ENCODE assay signal across 26 mouse cellular contexts in the genomic region with DNA sequence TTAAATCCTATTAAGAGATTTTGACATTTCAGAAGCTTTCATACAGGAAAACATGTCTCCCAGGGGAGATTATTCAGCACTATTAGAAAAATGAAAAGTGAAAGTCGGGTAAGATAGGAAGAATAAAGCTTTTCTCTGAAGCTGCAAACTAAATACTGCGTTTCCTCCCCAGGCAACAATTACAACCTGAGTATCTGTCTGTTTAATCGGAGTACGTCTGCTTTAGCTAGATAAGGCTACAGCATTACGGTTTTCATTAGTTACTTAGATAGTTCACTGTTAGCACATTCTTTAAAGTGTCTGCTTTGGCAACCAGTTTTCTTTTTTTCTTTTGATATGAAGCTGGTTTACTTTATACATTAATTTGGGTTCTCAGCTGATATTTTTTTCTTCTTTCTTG. TPM values are rescaled to one million over a fixed set of nuclear protein-coding genes. Genes with fewer than 3 reads are reported as not detected.
DNase-seq lines count a peak whose midpoint lies in the region; ATAC-seq lines count a peak whose summit lies in the region.
"Had no signal": no experiment of that assay in that cellular context is flagged by ENCODE, and none has a peak within 500 bp of the region (broad histone marks: within the 10 kb centered on the region; RNA-seq: fewer than 3 reads in every experiment).

No protein-coding gene starts in this region.

- H3K9me3 ChIP-seq in erythroblast, embryonic 14.5 days (ENCODE audit: control insufficient read depth, low read length): no peaks in the 10 kb centered on the region
- H3K9me3 ChIP-seq in liver, embryonic 15.5 days (replicated peaks): no peaks in the 10 kb centered on the region
- H3K9me3 ChIP-seq: forebrain, embryonic 13.5 days; hindbrain, embryonic 12.5 days; midbrain, embryonic 13.5 days; neural tube, embryonic 13.5 days had no signal

- H3K27ac ChIP-seq in liver, embryonic 15.5 days (replicated peaks): peak overlapping the region; percentile 67
- H3K27ac ChIP-seq: forebrain, embryonic 13.5 days; hindbrain, embryonic 12.5 days; midbrain, embryonic 13.5 days; neural tube, embryonic 13.5 days had no signal

- H3K4me3 ChIP-seq in erythroblast, embryonic 14.5 days (replicated peaks): peak overlapping the region; percentile 36
- peak overlapping the region; percentile 18; the same call in 1 of the 2 replicates for H3K4me3 ChIP-seq in liver, embryonic 15.5 days (replicated peaks)
- H3K4me3 ChIP-seq: forebrain, embryonic 13.5 days; hindbrain, embryonic 12.5 days; midbrain, embryonic 13.5 days; neural tube, embryonic 13.5 days had no signal

- 17% methylated on average over 5 of the region's 5 CpGs for WGBS in liver, embryonic 15.5 days (ENCODE audit: insufficient replicate concordance)

- peak; percentile 14 for DNase-seq in 3T3-L1 (ENCODE audit: low read depth, low spot score)
- peak; percentile 8 for DNase-seq in c-Kit-positive CD71-negative TER-119-negative erythroid progenitor cells, embryonic 14.5 days (ENCODE audit: low read depth)
- DNase-seq in thymus, postnatal 4 days: no peak
- DNase-seq in cerebellum, adult 8-10 months: no peak
- DNase-seq in Muller cell, postnatal 12 days (ENCODE audit: inconsistent ontology term): no peak
- DNase-seq: adrenal gland, postnatal 10 days; cerebellum, adult 18-20 months; cerebellum, postnatal 36 days; gastrocnemius, postnatal 14 days; heart, postnatal 10 days; kidney, adult 9 months; kidney, postnatal 36 days; lung, adult 2 months; thymus, postnatal 25 days had no signal

- no peaks in the 10 kb centered on the region for H3K27me3 ChIP-seq in erythroblast, embryonic 14.5 days (ENCODE audit: control insufficient read depth)
- H3K27me3 ChIP-seq in liver, embryonic 15.5 days: no peaks in the 10 kb centered on the region
- H3K27me3 ChIP-seq: forebrain, embryonic 13.5 days; hindbrain, embryonic 12.5 days; midbrain, embryonic 13.5 days; neural tube, embryonic 13.5 days; Patski had no signal

- H3K4me2 ChIP-seq in liver, embryonic 15.5 days: peak overlapping the region; percentile 55
- H3K4me2 ChIP-seq: forebrain, embryonic 13.5 days; heart, embryonic 11.5 days; hindbrain, embryonic 12.5 days; midbrain, embryonic 13.5 days; neural tube, embryonic 13.5 days had no signal

- peak overlapping the region; percentile 25; the same call in 1 of the 2 replicates for H3K9ac ChIP-seq in liver, embryonic 15.5 days
- H3K9ac ChIP-seq: forebrain, embryonic 13.5 days; hindbrain, embryonic 12.5 days; midbrain, embryonic 13.5 days; neural tube, embryonic 13.5 days had no signal

- H3K36me3 ChIP-seq in erythroblast, embryonic 14.5 days (ENCODE audit: control insufficient read depth): peaks cover 53% of the 10 kb centered on the region
- H3K36me3 ChIP-seq in liver, embryonic 15.5 days (replicated peaks): peaks cover 32% of the 10 kb centered on the region

- peaks cover 57% of the 10 kb centered on the region for H3K4me1 ChIP-seq in erythroblast, embryonic 14.5 days (ENCODE audit: control insufficient read depth)
- peaks cover 48% of the 10 kb centered on the region for H3K4me1 ChIP-seq in liver, embryonic 15.5 days (replicated peaks)

- no peak for ATAC-seq in erythroblast, adult 5-6 weeks (replicated peaks; ENCODE audit: low FRiP score, poor library complexity, severe bottlenecking)
- ATAC-seq in liver, embryonic 15.5 days (ENCODE audit: insufficient read depth): peak; percentile 48
- ATAC-seq: forebrain, embryonic 13.5 days; midbrain, embryonic 13.5 days; Patski had no signal

RNA-seq across cellular contexts. Expression of a gene that starts 4.9 kb away (rescaled TPM):
- polyA plus RNA-seq in erythroblast, embryonic 14.5 days (2012): 7.7 and 11.1 TPM in 2 replicates
- total RNA-seq in erythroblast, adult 5-6 weeks (2015; ENCODE audit: low replicate concordance): 54.5 and 89.0 TPM in 2 replicates
- 14.4 and 30.6 TPM in 2 replicates for total RNA-seq in erythroblast, adult 5-6 weeks (2017; ENCODE audit: low replicate concordance)
- polyA plus RNA-seq in liver, embryonic 15.5 days (2015; fragmentation: Nextera tagmentation; extraction: Ambion mirVana): 236 and 256 TPM in 2 replicates

RNA-seq across cellular contexts. Expression of a gene that starts 53.7 kb away (rescaled TPM):
- polyA plus RNA-seq in erythroblast, embryonic 14.5 days (2012): not detected in 2 replicates
- not detected in 2 replicates for total RNA-seq in erythroblast, adult 5-6 weeks (2015; ENCODE audit: low replicate concordance)
- not detected in 2 replicates for total RNA-seq in erythroblast, adult 5-6 weeks (2017; ENCODE audit: low replicate concordance)
- polyA plus RNA-seq in liver, embryonic 15.5 days (2015; fragmentation: Nextera tagmentation; extraction: Ambion mirVana): not detected in 2 replicates
- total RNA-seq: adrenal gland, postnatal 10 days; gastrocnemius, postnatal 14 days; heart, postnatal 10 days; left cerebral cortex, adult 8-10 months had no signal
- polyA plus RNA-seq: heart, embryonic 11.5 days; limb, embryonic 11.5 days; Patski; small intestine, adult 2 months had no signal

Comparison
In these comparisons a context has a peak if more than half of its experiments do, and no peak if none do; other contexts are left out.
1. DNase-seq: peak in 3T3-L1 (single experiment) and c-Kit-positive CD71-negative TER-119-negative erythroid progenitor cells, embryonic 14.5 days (single experiment); none in thymus, postnatal 4 days (single experiment), cerebellum, adult 8-10 months (single experiment) and Muller cell, postnatal 12 days (single experiment).
2. RNA of a gene that starts 4.9 kb away (polyA plus RNA-seq): 236 to 256 TPM in liver, embryonic 15.5 days; 7.7 to 11.1 TPM in erythroblast, embryonic 14.5 days; every median in the first group is over 10 times any median in the second.